Comparison of ENCODE assay signal across 10 mouse cellular contexts in the genomic region with DNA sequence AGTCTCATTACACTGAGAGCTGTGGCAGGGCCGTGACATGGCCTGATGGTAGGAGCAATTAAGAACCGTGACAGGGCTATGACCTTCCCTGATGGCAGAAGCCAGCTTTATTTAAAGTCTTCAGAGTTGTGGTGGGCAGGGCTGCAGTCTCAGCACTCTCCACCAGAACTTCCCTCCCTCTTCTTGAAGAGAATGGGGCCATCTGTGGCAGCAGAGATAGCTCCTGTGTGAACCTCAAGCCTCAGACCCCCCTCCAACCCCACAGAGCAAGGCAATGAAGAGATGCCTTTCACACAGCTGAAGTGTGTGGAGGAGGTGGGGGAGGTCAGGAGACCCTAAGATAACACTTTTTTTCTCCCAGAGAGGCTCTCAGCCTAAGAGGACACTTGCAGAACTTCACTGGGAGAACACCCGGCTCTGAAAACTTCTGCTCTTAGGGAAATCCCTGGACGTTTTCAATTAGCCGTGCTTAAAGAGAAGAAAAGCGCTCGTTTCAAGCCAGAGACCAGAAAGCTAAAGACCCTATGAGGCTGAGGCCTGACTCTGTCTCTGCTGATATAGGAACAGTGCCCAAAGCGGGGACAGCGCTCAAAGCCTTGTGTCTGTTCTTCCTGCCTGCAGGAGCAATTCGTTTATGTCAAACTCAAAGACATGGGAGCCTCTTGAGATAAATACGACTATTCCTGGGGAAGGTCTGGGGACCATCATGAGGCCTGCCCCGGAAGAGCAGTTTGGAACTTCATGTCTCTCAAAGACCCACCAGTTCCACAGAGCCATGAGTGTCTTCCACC. TPM values are rescaled to one million over a fixed set of nuclear protein-coding genes. Genes with fewer than 3 reads are reported as not detected.
DNase-seq lines count a peak whose midpoint lies in the region; ATAC-seq and TF ChIP-seq lines count a peak whose summit lies in the region.
"Had no signal": no experiment of that assay in that cellular context is flagged by ENCODE, and none has a peak within 500 bp of the region (broad histone marks: within the 10 kb centered on the region; RNA-seq: fewer than 3 reads in every experiment).

No protein-coding gene starts in this region.

- dilution Hi-C loops in CH12.LX (cut with MboI; ENCODE audit: extremely low pct_ligation_motif_present, extremely low pct_unique_long_range_greater_than_20kb, low sequenced_read_pairs), result no loop called here

- ATAC-seq in heart, embryonic 12.5 days (ENCODE audit: insufficient number of reproducible peaks, low FRiP score), result no peak
- no peak for ATAC-seq in embryonic facial prominence, embryonic 15.5 days (ENCODE audit: insufficient number of reproducible peaks, low FRiP score, low TSS enrichment, low read depth)
- peak; percentile 37 for ATAC-seq in liver, embryonic 15.5 days (ENCODE audit: insufficient read depth)

- no peaks in the 10 kb centered on the region for H3K27me3 ChIP-seq in heart, embryonic 12.5 days (replicated peaks)
- H3K27me3 ChIP-seq in CH12.LX (replicated peaks), result no peaks in the 10 kb centered on the region
- no peaks in the 10 kb centered on the region for H3K27me3 ChIP-seq in embryonic facial prominence, embryonic 15.5 days
- no peaks in the 10 kb centered on the region for H3K27me3 ChIP-seq in liver, embryonic 15.5 days

- peaks cover 58% of the 10 kb centered on the region for H3K4me1 ChIP-seq in heart, embryonic 12.5 days (replicated peaks)
- peaks cover 12 to 32% of the 10 kb centered on the region in 2 experiments for H3K4me1 ChIP-seq in CH12.LX (ENCODE audit: control insufficient read depth in 1 of 2, insufficient read depth in 2 of 2)
- H3K4me1 ChIP-seq in embryonic facial prominence, embryonic 15.5 days, result peaks cover 23% of the 10 kb centered on the region; the same call in 1 of the 2 replicates
- H3K4me1 ChIP-seq in liver, embryonic 15.5 days (replicated peaks), result peaks cover 54% of the 10 kb centered on the region

- H3K27ac ChIP-seq in heart, embryonic 12.5 days (ENCODE audit: poor library complexity, severe bottlenecking), result peak overlapping the region; percentile 30; the same call in 1 of the 2 replicates
- H3K27ac ChIP-seq in CH12.LX (ENCODE audit: insufficient read depth, low read depth), result no peak overlapping the region
- H3K27ac ChIP-seq in embryonic facial prominence, embryonic 15.5 days (replicated peaks), result peak overlapping the region; percentile 60
- H3K27ac ChIP-seq in liver, embryonic 15.5 days (replicated peaks), result peak overlapping the region; percentile 74

- TF ChIP-seq RAD21 in CH12.LX (IDR thresholded peaks at IDR 0.05; ENCODE audit: low read depth, low read length), result no peak

- no peak overlapping the region for H3K4me3 ChIP-seq in heart, embryonic 12.5 days
- no peak overlapping the region for H3K4me3 ChIP-seq in CH12.LX (replicated peaks in 1 of 3; ENCODE audit: low read depth in 2 of 3, low read length in 2 of 3, poor library complexity in 1 of 3)
- H3K4me3 ChIP-seq in embryonic facial prominence, embryonic 15.5 days (replicated peaks), result no peak overlapping the region
- no peak overlapping the region for H3K4me3 ChIP-seq in liver, embryonic 15.5 days (replicated peaks)
- H3K4me3 ChIP-seq: erythroblast, embryonic 14.5 days had no signal

- no peak overlapping the region for H3K9ac ChIP-seq in heart, embryonic 12.5 days
- H3K9ac ChIP-seq in CH12.LX (ENCODE audit: insufficient read depth, low read depth), result 0 out of 2 replicates have a peak overlapping the region, but pooled peaks have one; percentile 10
- no peak overlapping the region for H3K9ac ChIP-seq in embryonic facial prominence, embryonic 15.5 days
- H3K9ac ChIP-seq in liver, embryonic 15.5 days, result no peak overlapping the region

- 0 out of 2 replicates have a peak overlapping the region, but pooled peaks have one; percentile 26 for H3K4me2 ChIP-seq in heart, embryonic 12.5 days
- H3K4me2 ChIP-seq in CH12.LX (ENCODE audit: insufficient read depth, low read depth, poor library complexity, severe bottlenecking), result peak overlapping the region; percentile 75
- H3K4me2 ChIP-seq in embryonic facial prominence, embryonic 15.5 days (replicated peaks), result no peak overlapping the region
- H3K4me2 ChIP-seq in liver, embryonic 15.5 days, result no peak overlapping the region

- no peak for DNase-seq in heart, adult 8-10 months (ENCODE audit: low spot score)
- peak; percentile 18 for DNase-seq in CH12.LX (ENCODE audit: extremely low read depth)
- DNase-seq in frontal cortex, postnatal 10 days (ENCODE audit: low spot score in 2 of 2), result no peak
- no peak for DNase-seq in cerebellum, postnatal 36 days
- no peak for DNase-seq in MN1 (ENCODE audit: low spot score)
- DNase-seq: kidney, adult 9 months had no signal

- WGBS in heart, embryonic 12.5 days, result 15% methylated on average over 12 of the region's 12 CpGs
- WGBS in embryonic facial prominence, embryonic 15.5 days, result 36% methylated on average over 12 of the region's 12 CpGs
- WGBS in liver, embryonic 15.5 days (ENCODE audit: insufficient replicate concordance), result 16% methylated on average over 12 of the region's 12 CpGs

- no peak for TF ChIP-seq POLR2A in CH12.LX (IDR thresholded peaks at IDR 0.05; ENCODE audit: low read depth, low read length)

- no peak for TF ChIP-seq CTCF in CH12.LX (conservative IDR thresholded peaks at IDR 0.05 in 1 of 2, IDR thresholded peaks at IDR 0.05 in 1 of 2; ENCODE audit: low read depth in 2 of 2, low read length in 2 of 2)

- no peaks in the 10 kb centered on the region for H3K36me3 ChIP-seq in heart, embryonic 12.5 days
- no peaks in the 10 kb centered on the region for H3K36me3 ChIP-seq in CH12.LX (replicated peaks in 1 of 2; ENCODE audit: control insufficient read depth in 1 of 2, insufficient read depth in 1 of 2, low read length in 1 of 2)
- H3K36me3 ChIP-seq in embryonic facial prominence, embryonic 15.5 days, result no peaks in the 10 kb centered on the region
- no peaks in the 10 kb centered on the region for H3K36me3 ChIP-seq in liver, embryonic 15.5 days (replicated peaks)

- H3K9me3 ChIP-seq in heart, embryonic 12.5 days (replicated peaks), result no peaks in the 10 kb centered on the region
- no peaks in the 10 kb centered on the region for H3K9me3 ChIP-seq in CH12.LX (replicated peaks; ENCODE audit: low read length)
- no peaks in the 10 kb centered on the region for H3K9me3 ChIP-seq in embryonic facial prominence, embryonic 15.5 days (replicated peaks)
- H3K9me3 ChIP-seq in liver, embryonic 15.5 days (replicated peaks), result no peaks in the 10 kb centered on the region

- no peak for TF ChIP-seq EP300 in CH12.LX (IDR thresholded peaks at IDR 0.05; ENCODE audit: low read length)

- H3K79me2 ChIP-seq in CH12.LX (replicated peaks; ENCODE audit: control insufficient read depth, extremely low read depth, insufficient read depth, poor library complexity, severe bottlenecking), result no peaks in the 10 kb centered on the region

- in situ Hi-C loops in CH12.LX (cut with MboI; ENCODE audit: low pct_ligation_motif_present, low pct_unique_long_range_greater_than_20kb, low sequenced_read_pairs), result no loop called here

TF ChIP-seq in CH12.LX, 34 proteins besides CTCF, POLR2A, EP300 and RAD21:
- no peak for TF ChIP-seq IRF4 (IDR thresholded peaks at IDR 0.05; ENCODE audit: low read depth, low read length)
- no peak for TF ChIP-seq JUND (conservative IDR thresholded peaks at IDR 0.05; ENCODE audit: low read depth, low read length)
- no peak for TF ChIP-seq POLR2AphosphoS2 (IDR thresholded peaks at IDR 0.05; ENCODE audit: low read depth, low read length)
- no peak for TF ChIP-seq NELFE (IDR thresholded peaks at IDR 0.05; ENCODE audit: low read depth, low read length)
- TF ChIP-seq GABPA (IDR thresholded peaks at IDR 0.05; ENCODE audit: insufficient replicate concordance, low read depth, low read length), result no peak
- no peak for TF ChIP-seq MAZ (IDR thresholded peaks at IDR 0.05; ENCODE audit: low read depth, low read length)
- TF ChIP-seq ETS1 (conservative IDR thresholded peaks at IDR 0.05; ENCODE audit: low read depth, low read length), result no peak
- TF ChIP-seq USF2 (conservative IDR thresholded peaks at IDR 0.05; ENCODE audit: low read depth, low read length), result no peak
- no peak for TF ChIP-seq CHD1 (IDR thresholded peaks at IDR 0.05; ENCODE audit: low read depth, low read length)
- TF ChIP-seq NRF1 (IDR thresholded peaks at IDR 0.05; ENCODE audit: low read depth, low read length), result no peak

RNA-seq across cellular contexts. Expression of a gene that starts 27.1 kb away (rescaled TPM):
- 13.3 and 14.0 TPM in 2 replicates for polyA plus RNA-seq in heart, embryonic 12.5 days (2016; fragmentation: Nextera tagmentation; extraction: Ambion mirVana)
- 10 to 100 TPM in 1 of 4 experiments, 1 to 10 TPM in 3; 6.9 to 11.3 (median 9.2) TPM for total RNA-seq in heart, adult 8-10 months (2022)
- total RNA-seq in CH12.LX (2012; rRNA removed) (7.4 and 11.7 TPM in 2 replicates), CH12.LX (2014; rRNA removed) (4.3 and 6.5 TPM in 2 replicates)
- 5.4 and 8.3 TPM in 2 replicates for polyA plus RNA-seq in CH12.LX (2012; ENCODE audit: insufficient read length, low read depth)
- polyA plus RNA-seq in embryonic facial prominence, embryonic 15.5 days (2015; fragmentation: Nextera tagmentation; extraction: Ambion mirVana), result 14.0 and 14.8 TPM in 2 replicates
- polyA plus RNA-seq in liver, embryonic 15.5 days (2015; fragmentation: Nextera tagmentation; extraction: Ambion mirVana), result 29.0 and 34.5 TPM in 2 replicates

Comparison
In these comparisons a context has a peak if more than half of its experiments do, and no peak if none do; other contexts are left out.
1. H3K4me2 ChIP-seq: peak in heart, embryonic 12.5 days (single experiment) and CH12.LX (single experiment); none in embryonic facial prominence, embryonic 15.5 days (single experiment) and liver, embryonic 15.5 days (single experiment).